Mouse (Mus musculus) v-Abl transformed pro-B cells (cell line): Measurements from ENCODE around the gene Gm14308.
"Not testable (repeated sequence)": the region's sequence is repeated elsewhere in the genome, so short reads cannot be mapped to it uniquely, and the experiment has no call there.

Experiments used
- in situ Hi-C, 2 experiments: fragments of 400-800 bp; cut with MboI; formaldehyde crosslinking; loops; one replicate each; pipeline ENCODE4 v1.15.1; 2025; ENCODE audit not compliant: unreplicated experiment in 2 of 2

Gm14308 gene

DNA sequence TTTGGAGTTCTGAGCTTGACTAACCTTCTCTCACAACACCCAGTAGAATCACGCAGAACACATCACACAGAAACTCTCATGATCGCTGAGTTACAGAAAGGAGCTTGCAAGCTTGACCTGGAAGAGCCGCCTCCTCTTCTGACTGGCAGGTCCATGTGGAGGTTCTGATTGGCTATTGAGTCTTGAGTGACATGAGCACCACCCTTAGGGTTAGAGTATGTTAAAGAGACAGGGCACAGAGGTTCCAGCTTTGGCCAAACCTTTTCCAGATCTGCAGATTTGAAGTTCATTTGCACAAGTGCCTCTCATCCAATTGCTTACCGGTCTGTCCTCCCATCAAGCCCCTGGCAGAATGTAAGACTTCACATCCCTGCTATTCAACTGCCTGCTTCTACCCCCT lies at the start of gene Gm14308:
TSS of gene Gm14308 (minus strand) at position 101 of the 400 bp plus-strand sequence.
- in situ Hi-C loops = not testable (repeated sequence)

DNA sequence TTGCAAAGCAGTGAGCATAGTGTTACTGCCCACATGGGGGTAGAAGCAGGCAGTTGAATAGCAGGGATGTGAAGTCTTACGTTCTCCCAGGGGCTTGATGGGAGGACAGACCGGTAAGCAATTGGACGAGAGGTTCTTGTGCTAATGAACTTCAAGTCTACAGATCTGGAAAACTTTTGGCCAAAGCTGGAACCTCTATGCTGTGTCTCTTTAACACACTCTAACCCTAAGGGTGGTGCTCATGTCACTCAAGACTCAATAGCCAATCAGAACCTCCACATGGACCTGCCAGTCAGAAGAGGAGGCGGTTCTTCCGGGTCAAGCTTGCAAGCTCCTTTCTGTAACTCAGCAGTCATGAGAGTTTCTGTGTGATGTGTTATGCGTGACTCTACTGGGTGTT lies 34.1 kb upstream of the Gm14308 start, which contains the start of gene Zfp973:
TSS of gene Zfp973 (plus strand) at position 301 of the 400 bp plus-strand sequence.
- in situ Hi-C loops = not testable (repeated sequence)
